Mouse (Mus musculus) small intestine, adult 2 months (tissue): Measurements from ENCODE around the gene Eef1akmt1. TPM values are rescaled to one million over a fixed set of nuclear protein-coding genes. Genes with fewer than 3 reads are reported as not detected.

Source experiments
- H3K27ac ChIP-seq: fragments of 200-500 bp; 2 replicates; pipeline ENCODE4 v1.5.1; 2012; ENCODE audit warnings: low read depth, low read length, control low read depth, inconsistent platforms; ENCODE audit not compliant: insufficient read depth
- H3K27me3 ChIP-seq: fragments of 200-500 bp; 2 replicates; pipeline ENCODE4 v1.6.1; 2012; ENCODE audit warnings: mild to moderate bottlenecking, moderate library complexity, low read length, inconsistent platforms; ENCODE audit not compliant: control insufficient read depth, insufficient read depth
- H3K36me3 ChIP-seq: fragments of 200-500 bp; 2 replicates; pipeline ENCODE4 v1.6.1; 2012; ENCODE audit warnings: mild to moderate bottlenecking, low read length, control low read depth, inconsistent platforms; ENCODE audit not compliant: control insufficient read depth, insufficient read depth
- H3K4me1 ChIP-seq: fragments of 200-500 bp; 2 replicates; pipeline ENCODE4 v1.6.1; 2012; ENCODE audit warnings: low read length, inconsistent platforms, mixed read lengths; ENCODE audit not compliant: control insufficient read depth, insufficient read depth, insufficient read length
- H3K4me3 ChIP-seq: fragments of 200-500 bp; 2 replicates; pipeline ENCODE4 v1.5.1; 2012; ENCODE audit warnings: low read depth, mild to moderate bottlenecking, control low read depth, inconsistent platforms, low read length, moderate library complexity
- CTCF ChIP-seq: fragments of 200-500 bp; IDR thresholded peaks from 2 replicates; pipeline ENCODE4 v1.5.1; 2012; ENCODE audit warnings: low read depth, mild to moderate bottlenecking, control low read depth, inconsistent platforms, low read length, moderate library complexity, mixed read lengths; ENCODE audit not compliant: insufficient replicate concordance, insufficient read length; ENCODE audit errors: extremely low read depth
- POLR2A ChIP-seq: fragments of 200-500 bp; IDR thresholded peaks from 2 replicates; pipeline ENCODE4 v1.6.1; 2012; ENCODE audit warnings: low read depth, mild to moderate bottlenecking, control low read depth, inconsistent platforms, low read length, moderate library complexity
- WGBS: fragments of 180-500 bp; shearing (Covaris S2); methylation state at CpG from one replicate; pipeline ENCODE4 v1.1.7; 2018; 5-methylcytosine and 5-hydroxymethylcytosine counted together
- polyA plus RNA-seq: library from polyadenylated mRNA; depleted of rRNA; stranded (reverse); fragments of >200 nt; gene quantifications from 2 replicates; pipeline ENCODE4 v1.2.3, GENCODE M21; 2012

Eef1akmt1 gene
- polyA plus RNA-seq, 1 experiment, result 3.0 TPM

- 22% methylated on average over 10 of the region's 10 CpGs for WGBS
- TF ChIP-seq POLR2A (no peak), CTCF (no peak)
Measured at GRCm38 (mm10) chr14:57529086-57529785, 42.2 kb downstream of the Eef1akmt1 start.

GRCm38 (mm10) chr14:57527598-57527997, 43.8 kb downstream of the Eef1akmt1 start:
- WGBS, result 66% methylated on average over 2 of the region's 2 CpGs
- H3K4me3 ChIP-seq, result no peak overlapping the region
- peaks cover 3% of the 10 kb centered on the region; the same call in 1 of the 2 replicates for H3K4me1 ChIP-seq
- no peaks in the 10 kb centered on the region for H3K36me3 ChIP-seq
- H3K27ac ChIP-seq, result no peak overlapping the region
- H3K27me3 ChIP-seq, result no peaks in the 10 kb centered on the region
- TF ChIP-seq POLR2A (no peak), CTCF (no peak)

More at GRCm38 (mm10) chr14:57529086-57529785, 42.2 kb downstream of the Eef1akmt1 start:
- H3K4me3 ChIP-seq, result no peak overlapping the region
- no peak overlapping the region for H3K27ac ChIP-seq
- H3K27me3 ChIP-seq, result no peaks in the 10 kb centered on the region
- H3K36me3 ChIP-seq, result no peaks in the 10 kb centered on the region
- peaks cover 3% of the 10 kb centered on the region; the same call in 1 of the 2 replicates for H3K4me1 ChIP-seq

GRCm38 (mm10) chr14:57527122-57527521, 44.3 kb downstream of the Eef1akmt1 start:
- no peak for TF ChIP-seq CTCF
- no peak for TF ChIP-seq POLR2A
- H3K4me3 ChIP-seq, result no peak overlapping the region
- no peak overlapping the region for H3K27ac ChIP-seq
- WGBS, result 63% methylated on average over 7 of the region's 7 CpGs
- H3K27me3 ChIP-seq, result no peaks in the 10 kb centered on the region
- H3K36me3 ChIP-seq, result no peaks in the 10 kb centered on the region
- peaks cover 3% of the 10 kb centered on the region; the same call in 1 of the 2 replicates for H3K4me1 ChIP-seq

- H3K4me3 ChIP-seq, result no peak overlapping the region
- H3K36me3 ChIP-seq, result no peaks in the 10 kb centered on the region
- 47% methylated on average over 10 of the region's 10 CpGs for WGBS
- H3K4me1 ChIP-seq, result peaks cover 3% of the 10 kb centered on the region; the same call in 1 of the 2 replicates
- TF ChIP-seq POLR2A (no peak), CTCF (no peak)
- no peaks in the 10 kb centered on the region for H3K27me3 ChIP-seq
- no peak overlapping the region for H3K27ac ChIP-seq
Measured at GRCm38 (mm10) chr14:57526050-57526623, 45.3 kb downstream of the Eef1akmt1 start.

GRCm38 (mm10) chr14:57525388-57526049, 45.9 kb downstream of the Eef1akmt1 start:
- Histone ChIP-seq H3K36me3 (no peaks in the 10 kb centered on the region), H3K27me3 (no peaks in the 10 kb centered on the region), H3K27ac (no peak overlapping the region), H3K4me3 (peak overlapping the region; percentile 65), H3K4me1 (peaks cover 3% of the 10 kb centered on the region; the same call in 1 of the 2 replicates)
- TF ChIP-seq POLR2A, result no peak
- peak; percentile 21; the same call in 1 of the 2 replicates for TF ChIP-seq CTCF
- 2% methylated on average over 60 of the region's 60 CpGs for WGBS

- no peaks in the 10 kb centered on the region for H3K27me3 ChIP-seq
- TF ChIP-seq CTCF, result no peak
- no peak for TF ChIP-seq POLR2A
- peak within 1 kb of the TSS; percentile 65 for H3K4me3 ChIP-seq
- H3K36me3 ChIP-seq, result no peaks in the 10 kb centered on the region
- WGBS, result 3% methylated on average over 100 of the region's 104 CpGs
- H3K4me1 ChIP-seq, result peaks cover 3% of the 10 kb centered on the region; the same call in 1 of the 2 replicates
- no peak within 1 kb of the TSS for H3K27ac ChIP-seq
Measured at GRCm38 (mm10) chr14:57524671-57525387, 46.6 kb downstream of the Eef1akmt1 start, which contains the start of gene Il17d. Gene Il17d, plus strand, starts transcription at chr14:57524777.
